Mouse (Mus musculus) CD4-positive, CD25-positive, alpha-beta regulatory T cell, adult 2 months (primary cell): ENCODE results near the gene Paqr3.
A peak's percentile ranks its signal among the peaks of the same experiment; 100 is the strongest.

Source experiments
- DNase-seq: peaks from one replicate; pipeline ENCODE4 v3.0.0-alpha.2; 2012; ENCODE audit warnings: low read depth, low spot score

Gene Paqr3

GRCm38 (mm10) chr5:97085071-97085470 lies 26.3 kb downstream of the Paqr3 start:
- DNase-seq = no peak

DNA sequence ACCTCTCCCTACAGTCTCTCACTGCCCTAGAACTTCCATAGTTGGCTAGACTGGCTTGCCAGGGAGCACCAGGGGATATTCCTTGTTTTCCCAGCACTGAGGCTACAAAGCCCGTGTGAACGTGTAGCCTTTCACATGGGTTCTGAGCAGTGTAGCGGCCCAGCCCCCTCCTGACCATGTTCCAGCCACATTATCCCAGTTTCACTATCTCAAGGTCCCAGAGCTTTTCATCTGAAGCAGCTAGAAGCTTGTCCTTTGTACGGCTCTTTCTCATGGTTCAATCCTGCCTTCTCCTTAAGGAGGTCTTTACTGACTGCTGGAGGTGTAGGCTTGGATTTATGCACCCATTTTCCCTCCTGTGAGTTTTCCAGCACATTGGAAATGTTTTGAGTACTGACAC lies 26.9 kb downstream of the Paqr3 start:
- DNase-seq = no peak

GRCm38 (mm10) chr5:97083701-97084100 lies 27.7 kb downstream of the Paqr3 start:
- DNase-seq = no peak

DNA sequence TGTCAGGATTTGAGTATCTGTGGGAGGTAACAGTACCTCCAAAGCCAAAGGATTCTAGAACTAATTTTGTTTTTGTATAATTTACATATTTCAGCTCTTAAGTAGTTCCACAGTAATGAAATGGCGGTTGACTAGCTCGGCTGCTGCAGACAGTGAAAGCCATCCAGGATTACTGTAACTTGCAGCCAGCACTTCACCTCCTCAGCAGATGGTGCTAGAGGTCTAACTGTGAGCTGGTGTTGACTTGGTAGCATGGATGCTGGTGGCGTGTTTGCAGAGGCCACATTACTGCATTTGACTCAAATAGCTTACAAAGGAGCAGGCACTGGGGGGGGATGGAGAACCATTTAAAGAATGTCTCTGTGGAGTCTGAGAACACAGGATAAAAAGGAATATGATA lies 29.9 kb downstream of the Paqr3 start:
- peak; percentile 57 for DNase-seq

GRCm38 (mm10) chr5:97078641-97079040 lies 32.8 kb downstream of the Paqr3 start:
- DNase-seq = no peak

GRCm38 (mm10) chr5:97077676-97078075 lies 33.7 kb downstream of the Paqr3 start:
- DNase-seq = no peak

- no peak for DNase-seq
Measured at GRCm38 (mm10) chr5:97076167-97076566, 35.2 kb downstream of the Paqr3 start.

DNA sequence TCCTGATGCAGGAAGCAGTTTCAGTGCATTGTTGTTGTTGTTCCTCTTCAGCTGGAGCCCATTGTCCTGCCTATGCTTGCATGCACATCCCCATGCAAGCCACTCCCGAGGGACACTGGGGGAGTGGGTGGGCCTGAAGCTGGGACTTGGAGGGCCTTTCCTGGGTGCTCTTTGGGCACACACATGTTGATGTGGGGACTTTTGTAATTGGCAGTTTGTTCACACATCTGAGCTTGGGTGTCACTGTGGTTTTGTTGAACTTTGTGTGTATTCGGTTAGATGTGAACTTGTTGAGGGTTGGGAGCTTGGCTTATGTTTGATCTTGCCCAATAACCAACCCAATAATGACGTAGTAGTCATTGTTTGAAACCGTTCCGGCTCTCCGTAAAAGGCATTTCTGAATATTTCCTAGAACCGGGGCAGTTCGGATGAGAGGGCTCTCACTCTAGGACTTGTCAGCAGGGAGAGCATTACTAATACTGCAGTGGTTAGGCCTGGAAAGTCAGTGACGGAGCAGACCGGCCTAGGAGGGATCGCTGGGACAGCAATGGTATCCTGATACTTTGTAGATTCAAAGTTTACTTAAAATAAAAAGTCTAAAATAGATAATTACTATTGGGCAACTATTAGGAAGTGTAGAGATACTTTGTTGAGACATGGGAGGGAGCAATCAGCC lies 35.8 kb downstream of the Paqr3 start:
- no peak for DNase-seq

DNA sequence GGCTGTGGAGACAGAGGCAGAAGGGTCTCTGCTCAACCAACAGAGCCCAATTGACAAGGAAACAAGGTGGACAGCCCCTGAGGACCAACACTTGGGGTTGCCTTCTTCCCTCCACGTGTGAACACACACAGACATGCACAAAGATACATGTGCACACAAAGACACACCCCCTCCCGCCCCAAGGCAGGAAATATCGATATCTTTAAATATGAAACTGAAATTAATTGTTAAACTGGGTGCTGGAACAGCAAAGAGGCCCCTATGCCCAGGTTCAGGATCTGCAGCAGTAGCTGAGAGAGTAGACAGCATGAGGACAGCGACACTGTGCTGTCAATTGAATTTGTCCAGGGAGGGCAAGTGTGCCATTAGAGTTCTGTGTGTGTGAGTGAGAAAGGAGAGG lies 45.6 kb downstream of the Paqr3 start:
- DNase-seq = no peak

GRCm38 (mm10) chr5:97062041-97062440 lies 49.4 kb downstream of the Paqr3 start:
- no peak for DNase-seq

DNA sequence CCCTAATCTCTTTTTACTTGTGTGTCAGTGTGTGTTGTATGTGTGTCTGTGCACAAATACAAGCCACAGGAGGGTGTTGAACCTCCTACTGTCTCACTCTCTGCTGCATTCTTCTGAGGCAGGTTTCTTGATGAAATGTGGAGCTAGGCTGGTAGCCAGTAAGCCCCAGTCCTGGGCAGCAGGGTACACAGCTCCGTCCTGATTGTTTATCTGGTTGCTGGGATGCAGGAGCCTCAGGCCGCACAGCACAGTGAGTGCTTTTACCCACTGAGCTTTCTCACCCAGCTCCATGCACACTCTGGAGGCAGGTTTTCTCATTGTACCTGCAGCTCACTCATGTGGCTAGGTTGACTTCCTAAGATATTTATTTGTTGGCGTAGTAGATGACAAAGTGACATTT lies 50.5 kb downstream of the Paqr3 start:
- no peak for DNase-seq

- no peak for DNase-seq
Measured at GRCm38 (mm10) chr5:97056791-97057450, 54.5 kb downstream of the Paqr3 start.

GRCm38 (mm10) chr5:97056359-97056758 lies 55.0 kb downstream of the Paqr3 start:
- no peak for DNase-seq

DNA sequence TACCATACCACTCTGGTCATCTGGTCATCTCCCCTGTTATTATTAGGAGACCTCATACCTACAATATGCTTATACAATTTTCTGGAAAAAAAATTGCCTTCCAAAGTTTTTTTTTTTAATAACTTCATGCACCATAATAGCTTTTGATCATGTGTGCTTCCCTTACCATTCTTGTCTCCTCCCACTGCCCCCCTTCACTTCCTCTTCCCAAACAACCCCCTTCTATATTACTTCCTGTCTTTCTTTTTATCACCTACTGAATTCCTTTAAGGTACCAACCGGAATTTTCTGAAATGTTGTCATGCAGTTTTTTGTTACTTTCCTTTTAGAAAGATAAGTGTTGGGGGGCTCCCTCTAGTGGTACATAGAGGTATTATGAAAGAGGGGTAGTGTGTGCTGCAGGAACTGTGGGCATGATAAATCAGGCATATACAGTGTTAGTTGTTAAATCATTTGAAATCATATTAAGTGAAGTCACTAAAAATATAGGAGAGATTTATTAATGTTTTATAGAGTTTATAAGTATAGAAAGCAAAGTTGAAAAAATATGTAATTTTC lies 55.8 kb downstream of the Paqr3 start:
- peak; percentile 83 for DNase-seq

DNA sequence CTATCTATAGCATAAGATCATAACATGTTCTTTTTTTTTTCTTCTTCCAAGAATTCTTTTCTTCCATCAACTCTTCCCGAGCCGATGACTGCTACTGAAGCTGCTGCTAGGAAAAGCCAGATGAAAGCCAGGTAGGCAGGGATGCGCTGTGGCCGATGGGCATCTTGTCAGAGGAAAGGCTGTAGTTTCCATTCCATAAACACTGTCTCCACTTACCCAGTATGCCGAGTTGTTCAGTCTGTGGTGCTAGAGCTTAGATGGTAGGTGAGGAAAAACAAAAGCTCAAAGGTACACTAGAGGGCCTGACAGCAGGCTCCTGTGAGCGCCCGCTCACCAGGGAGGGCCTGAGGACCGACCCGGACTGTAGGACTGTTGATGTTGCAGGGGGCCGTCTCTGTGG lies 56.6 kb downstream of the Paqr3 start:
- DNase-seq = no peak

DNA sequence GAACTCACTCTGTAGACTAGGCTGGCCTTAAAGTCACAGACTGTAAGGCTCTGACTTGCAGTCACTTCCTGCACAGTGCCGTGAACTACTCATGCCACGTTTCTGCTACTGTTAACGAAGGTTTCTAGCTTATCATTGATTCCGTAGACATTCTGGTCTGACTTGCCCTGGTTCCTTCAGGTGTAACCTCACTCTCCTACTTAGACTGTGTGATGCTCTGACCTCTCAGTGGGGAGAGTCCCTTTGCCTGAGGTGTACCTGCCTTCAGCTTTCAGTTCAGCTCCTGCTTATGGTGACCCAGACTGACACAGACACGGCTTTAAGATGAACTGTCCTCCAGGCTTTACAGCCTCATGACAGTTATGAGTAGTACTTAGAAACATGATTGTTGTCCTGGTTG lies 57.2 kb downstream of the Paqr3 start:
- DNase-seq = peak; percentile 43

- DNase-seq = no peak
Measured at GRCm38 (mm10) chr5:97048905-97049304, 62.5 kb downstream of the Paqr3 start.

DNA sequence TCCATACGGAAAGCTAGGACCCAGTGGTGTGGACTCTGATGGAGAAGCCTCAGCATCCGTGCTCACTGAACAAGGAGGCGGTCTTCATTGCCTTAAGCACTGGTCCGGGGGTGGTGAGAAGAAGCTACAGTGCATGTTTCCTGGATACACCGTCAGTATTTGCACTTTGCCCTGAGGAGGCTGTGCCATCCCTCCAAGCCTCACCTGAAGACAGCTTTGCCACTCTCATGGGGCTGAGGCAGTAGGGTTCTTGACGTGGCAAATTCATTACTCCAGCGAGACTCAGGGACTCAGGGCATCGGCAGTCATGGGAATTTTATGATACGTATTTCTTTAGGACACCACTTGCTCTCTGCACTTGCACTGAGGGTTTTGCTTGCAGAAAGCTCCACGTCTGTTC lies 64.7 kb downstream of the Paqr3 start:
- no peak for DNase-seq

DNA sequence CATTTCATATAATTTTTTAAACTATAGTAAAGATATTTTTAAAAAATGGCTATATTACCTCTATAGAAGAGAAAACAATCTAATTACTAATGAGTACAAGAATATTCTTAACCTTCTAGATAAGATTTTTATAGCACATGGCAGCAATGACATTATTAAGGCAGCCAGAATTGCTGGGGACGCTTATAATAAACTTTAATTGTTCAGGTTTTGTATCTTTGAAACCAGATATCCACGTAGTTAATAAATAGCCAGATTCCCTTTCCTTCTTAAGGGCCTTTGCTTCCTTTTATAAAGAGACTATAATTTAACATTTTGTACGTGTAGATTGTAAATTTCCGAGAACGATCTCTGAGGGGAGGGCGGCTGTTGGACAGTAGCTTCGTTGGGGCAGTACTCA lies 66.1 kb downstream of the Paqr3 start:
- DNase-seq = no peak
